Mouse (Mus musculus) left cerebral cortex, postnatal 25 days (tissue): ENCODE measurements at regions not wholly inside any gene's neighbourhood (a gene's known extent, or its start where the extent isn't known, plus 50 kb on each side); places are given as distances from the start of the nearest gene placed in this dataset.
A peak's percentile ranks its signal among the peaks of the same experiment; 100 is the strongest.

Experiments
- DNase-seq, 2 experiments: peaks; one replicate each; pipeline ENCODE4 v3.0.0; 2022; ENCODE audit warnings: low spot score in 2 of 2, mixed read lengths in 1 of 2
- intact Hi-C: fragments of 180-260 bp; cut with DNase I; formaldehyde crosslinking; loops from one replicate; pipeline ENCODE4 v1.15.1; 2025

- intact Hi-C loops: no loop called here
- no peak for DNase-seq
Observed at GRCm38 (mm10) chr15:13455560-13456219, 282.2 kb upstream of the Cdh6 start.

GRCm38 (mm10) chr15:13450385-13450784, 276.9 kb upstream of the Cdh6 start:
- intact Hi-C loops: no loop called here
- DNase-seq: no peak

- DNase-seq: no peak
- intact Hi-C loops: no loop called here
Observed at GRCm38 (mm10) chr15:13434608-13435007, 261.1 kb upstream of the Cdh6 start.

- DNase-seq: no peak
- intact Hi-C loops: no loop called here
Observed at GRCm38 (mm10) chr15:13432971-13433370, 259.5 kb upstream of the Cdh6 start.

GRCm38 (mm10) chr15:13419616-13420015, 246.1 kb upstream of the Cdh6 start:
- intact Hi-C loops: no loop called here

GRCm38 (mm10) chr15:13410065-13410688, 236.7 kb upstream of the Cdh6 start:
- DNase-seq: no peak
- intact Hi-C loops: no loop called here

More at GRCm38 (mm10) chr15:13419616-13420015, 246.1 kb upstream of the Cdh6 start:
- no peak for DNase-seq

GRCm38 (mm10) chr15:13393155-13393554, 219.7 kb upstream of the Cdh6 start:
- intact Hi-C loops: no loop called here
- no peak for DNase-seq

GRCm38 (mm10) chr15:13391331-13391730, 217.9 kb upstream of the Cdh6 start:
- no peak for DNase-seq
- intact Hi-C loops: no loop called here

GRCm38 (mm10) chr15:13384815-13385214, 211.3 kb upstream of the Cdh6 start:
- intact Hi-C loops: no loop called here
- no peak for DNase-seq

GRCm38 (mm10) chr15:13375590-13375989, 202.1 kb upstream of the Cdh6 start:
- intact Hi-C loops: loop anchor here (10.0 kb wide), 2 partner anchors 201 to 289 kb away; partner anchors contain the start of gene Cdh6
- peak in 1 of 2 experiments; percentile 61 for DNase-seq

- intact Hi-C loops: no loop called here
- DNase-seq: no peak
Observed at GRCm38 (mm10) chr15:13368799-13369198, 195.3 kb upstream of the Cdh6 start.

- DNase-seq: no peak
- intact Hi-C loops: no loop called here
Observed at GRCm38 (mm10) chr15:13367291-13367954, 193.9 kb upstream of the Cdh6 start.

- no peak for DNase-seq
- intact Hi-C loops: no loop called here
Observed at GRCm38 (mm10) chr15:13366606-13367005, 193.1 kb upstream of the Cdh6 start.

- no peak for DNase-seq
- intact Hi-C loops: no loop called here
Observed at GRCm38 (mm10) chr15:13360741-13361140, 187.3 kb upstream of the Cdh6 start.

- no peak for DNase-seq
- intact Hi-C loops: no loop called here
Observed at GRCm38 (mm10) chr15:13359026-13359425, 185.6 kb upstream of the Cdh6 start.

- intact Hi-C loops: no loop called here
- DNase-seq: no peak
Observed at GRCm38 (mm10) chr15:13350321-13350720, 176.8 kb upstream of the Cdh6 start.

- intact Hi-C loops: no loop called here
- DNase-seq: no peak
Observed at GRCm38 (mm10) chr15:13336392-13336791, 162.9 kb upstream of the Cdh6 start.

GRCm38 (mm10) chr15:13324439-13324838, 151.0 kb upstream of the Cdh6 start:
- DNase-seq: no peak
- intact Hi-C loops: no loop called here

GRCm38 (mm10) chr15:13320599-13321348, 147.3 kb upstream of the Cdh6 start:
- intact Hi-C loops: no loop called here
- no peak for DNase-seq

GRCm38 (mm10) chr15:13304562-13304961, 131.1 kb upstream of the Cdh6 start:
- intact Hi-C loops: loop anchor here (5.0 kb wide), 1 partner anchor 68 kb away; no protein-coding TSS in a partner anchor
- peak in 1 of 2 experiments; percentile 76 for DNase-seq
